Mouse (Mus musculus) forebrain, embryonic 13.5 days (tissue): ENCODE results near the gene Cenpv. TPM values are rescaled to one million over a fixed set of nuclear protein-coding genes. Genes with fewer than 3 reads are reported as not detected.

Source experiments
- ATAC-seq: fragments of 200-750 bp; cut with Nextera tagmentation; 2 replicates; pipeline ENCODE4 v1.8.0; 2017
- H3K27ac ChIP-seq: fragments of 300-500 bp; sonication (generic); 2 replicates; pipeline ENCODE4 v1.5.1; 2015; ENCODE audit warnings: inconsistent platforms, mild to moderate bottlenecking, moderate library complexity
- H3K27me3 ChIP-seq: fragments of 300-500 bp; sonication (generic); 2 replicates; pipeline ENCODE4 v1.6.1; 2015; ENCODE audit warnings: mild to moderate bottlenecking, inconsistent platforms
- H3K36me3 ChIP-seq: fragments of 300-500 bp; sonication (generic); 2 replicates; pipeline ENCODE4 v1.6.1; 2015; ENCODE audit warnings: mild to moderate bottlenecking, inconsistent platforms; ENCODE audit not compliant: poor library complexity, severe bottlenecking
- H3K4me1 ChIP-seq: fragments of 300-500 bp; sonication (generic); 2 replicates; pipeline ENCODE4 v1.6.1; 2015; ENCODE audit warnings: inconsistent platforms
- H3K4me2 ChIP-seq: fragments of 300-500 bp; sonication (generic); 2 replicates; pipeline ENCODE4 v1.6.1; 2015; ENCODE audit warnings: inconsistent platforms, mild to moderate bottlenecking, moderate library complexity
- H3K4me3 ChIP-seq: fragments of 300-500 bp; sonication (generic); 2 replicates; pipeline ENCODE4 v1.5.1; 2015; ENCODE audit warnings: mild to moderate bottlenecking, inconsistent platforms
- H3K9ac ChIP-seq: fragments of 300-500 bp; sonication (generic); 2 replicates; pipeline ENCODE4 v1.6.1; 2015; ENCODE audit warnings: mild to moderate bottlenecking, inconsistent platforms
- H3K9me3 ChIP-seq: fragments of 300-500 bp; sonication (generic); replicated peaks from 2 replicates; pipeline ENCODE4 v1.6.1; 2016; ENCODE audit warnings: inconsistent platforms
- WGBS: fragments of 180-500 bp; shearing (Covaris S2); methylation state at CpG from one replicate; pipeline ENCODE4 v1.1.7; 2015; 5-methylcytosine and 5-hydroxymethylcytosine counted together
- polyA plus RNA-seq: library from polyadenylated mRNA; unstranded; fragments of >200 nt; fragmentation: Nextera tagmentation; extraction: Ambion mirVana; gene quantifications from 2 replicates; pipeline ENCODE4 v1.2.1, GENCODE M21; 2015

The Cenpv gene
- polyA plus RNA-seq, 1 experiment from 2014 or later = 78.7 TPM

GRCm38 (mm10) chr11:62497181-62497580, 41.9 kb downstream of the Cenpv start:
- Histone ChIP-seq H3K4me1 (peaks cover 8% of the 10 kb centered on the region), H3K27me3 (no peaks in the 10 kb centered on the region), H3K9me3 (no peaks in the 10 kb centered on the region), H3K4me3 (no peak overlapping the region), H3K27ac (no peak overlapping the region), H3K4me2 (no peak overlapping the region), H3K36me3 (no peaks in the 10 kb centered on the region), H3K9ac (no peak overlapping the region)
- 57% methylated on average over 3 of the region's 3 CpGs for WGBS
- ATAC-seq = no peak

GRCm38 (mm10) chr11:62496151-62496715, 42.8 kb downstream of the Cenpv start:
- Histone ChIP-seq H3K4me1 (peaks cover 8% of the 10 kb centered on the region), H3K27ac (no peak overlapping the region), H3K27me3 (no peaks in the 10 kb centered on the region), H3K4me3 (no peak overlapping the region), H3K4me2 (no peak overlapping the region), H3K9ac (no peak overlapping the region), H3K9me3 (no peaks in the 10 kb centered on the region), H3K36me3 (no peaks in the 10 kb centered on the region)
- no peak for ATAC-seq
- 65% methylated on average over 5 of the region's 5 CpGs for WGBS

GRCm38 (mm10) chr11:62495276-62495801, 43.7 kb downstream of the Cenpv start:
- ATAC-seq = no peak
- Histone ChIP-seq H3K36me3 (no peaks in the 10 kb centered on the region), H3K9me3 (no peaks in the 10 kb centered on the region), H3K27me3 (no peaks in the 10 kb centered on the region), H3K4me2 (no peak overlapping the region), H3K9ac (no peak overlapping the region), H3K4me3 (no peak overlapping the region), H3K4me1 (peaks cover 8% of the 10 kb centered on the region), H3K27ac (no peak overlapping the region)
- WGBS = 37% methylated on average over 9 of the region's 10 CpGs

- Histone ChIP-seq H3K27ac (no peak overlapping the region), H3K4me1 (peaks cover 8% of the 10 kb centered on the region), H3K27me3 (no peaks in the 10 kb centered on the region), H3K9me3 (no peaks in the 10 kb centered on the region), H3K36me3 (no peaks in the 10 kb centered on the region), H3K4me3 (no peak overlapping the region), H3K4me2 (no peak overlapping the region), H3K9ac (0 out of 2 replicates have a peak overlapping the region, but pooled peaks have one; percentile 6)
- no peak for ATAC-seq
- 4% methylated on average over 6 of the region's 6 CpGs for WGBS
Measured at GRCm38 (mm10) chr11:62494754-62495275, 44.2 kb downstream of the Cenpv start.

GRCm38 (mm10) chr11:62493701-62494100, 45.4 kb downstream of the Cenpv start:
- no peaks in the 10 kb centered on the region for H3K36me3 ChIP-seq
- no peak overlapping the region for H3K4me2 ChIP-seq
- H3K4me1 ChIP-seq = peaks cover 8% of the 10 kb centered on the region
- H3K27me3 ChIP-seq = no peaks in the 10 kb centered on the region
- ATAC-seq = no peak
- H3K4me3 ChIP-seq = no peak overlapping the region
- H3K9ac ChIP-seq = no peak overlapping the region
- H3K27ac ChIP-seq = no peak overlapping the region
- WGBS = 97% methylated on average over 6 of the region's 6 CpGs
- no peaks in the 10 kb centered on the region for H3K9me3 ChIP-seq

- Histone ChIP-seq H3K4me1 (no peaks in the 10 kb centered on the region), H3K9ac (no peak overlapping the region), H3K4me2 (no peak overlapping the region), H3K9me3 (no peaks in the 10 kb centered on the region), H3K36me3 (no peaks in the 10 kb centered on the region), H3K27me3 (no peaks in the 10 kb centered on the region), H3K27ac (no peak overlapping the region), H3K4me3 (no peak overlapping the region)
- no peak for ATAC-seq
- 95% methylated on average over 10 of the region's 10 CpGs for WGBS
Measured at GRCm38 (mm10) chr11:62487540-62488350, 51.3 kb downstream of the Cenpv start.

GRCm38 (mm10) chr11:62486949-62487348, 52.1 kb downstream of the Cenpv start:
- Histone ChIP-seq H3K9ac (no peak overlapping the region), H3K4me1 (no peaks in the 10 kb centered on the region), H3K36me3 (no peaks in the 10 kb centered on the region), H3K27me3 (no peaks in the 10 kb centered on the region), H3K4me2 (no peak overlapping the region), H3K4me3 (no peak overlapping the region), H3K27ac (no peak overlapping the region), H3K9me3 (no peaks in the 10 kb centered on the region)
- 98% methylated on average over 1 of the region's 1 CpGs for WGBS
- ATAC-seq = no peak

GRCm38 (mm10) chr11:62479581-62479980, 59.5 kb downstream of the Cenpv start:
- no peak overlapping the region for H3K9ac ChIP-seq
- no peak for ATAC-seq
- WGBS = 88% methylated on average over 5 of the region's 5 CpGs
- no peak overlapping the region for H3K4me3 ChIP-seq
- no peak overlapping the region for H3K4me2 ChIP-seq
- H3K27me3 ChIP-seq = no peaks in the 10 kb centered on the region
- H3K9me3 ChIP-seq = no peaks in the 10 kb centered on the region
- no peaks in the 10 kb centered on the region for H3K4me1 ChIP-seq
- H3K36me3 ChIP-seq = no peaks in the 10 kb centered on the region
- H3K27ac ChIP-seq = no peak overlapping the region

- no peak overlapping the region for H3K4me2 ChIP-seq
- H3K9ac ChIP-seq = no peak overlapping the region
- H3K4me1 ChIP-seq = no peaks in the 10 kb centered on the region
- H3K27ac ChIP-seq = no peak overlapping the region
- ATAC-seq = no peak
- no peaks in the 10 kb centered on the region for H3K36me3 ChIP-seq
- no peaks in the 10 kb centered on the region for H3K27me3 ChIP-seq
- H3K9me3 ChIP-seq = no peaks in the 10 kb centered on the region
- WGBS = 79% methylated on average over 6 of the region's 6 CpGs
- H3K4me3 ChIP-seq = no peak overlapping the region
Measured at GRCm38 (mm10) chr11:62478931-62479330, 60.1 kb downstream of the Cenpv start.

GRCm38 (mm10) chr11:62476156-62476555, 62.9 kb downstream of the Cenpv start:
- 95% methylated on average over 4 of the region's 4 CpGs for WGBS
- H3K27me3 ChIP-seq = no peaks in the 10 kb centered on the region
- H3K9me3 ChIP-seq = no peaks in the 10 kb centered on the region
- ATAC-seq = no peak
- H3K27ac ChIP-seq = no peak overlapping the region
- H3K4me3 ChIP-seq = no peak overlapping the region
- no peak overlapping the region for H3K9ac ChIP-seq
- H3K4me2 ChIP-seq = no peak overlapping the region
- H3K36me3 ChIP-seq = no peaks in the 10 kb centered on the region
- no peaks in the 10 kb centered on the region for H3K4me1 ChIP-seq
